Mouse (Mus musculus) naive thymus-derived CD4-positive, alpha-beta T cell, adult 2 months (primary cell): ENCODE measurements at regions not wholly inside any gene's neighbourhood (a gene's known extent, or its start where the extent isn't known, plus 50 kb on each side); places are given as distances from the start of the nearest gene placed in this dataset.

Experiments
- DNase-seq: peaks from one replicate; pipeline ENCODE4 v3.0.0-alpha.2; 2011; ENCODE audit warnings: low read depth

- no peak for DNase-seq
These were observed 60.3 kb upstream of the Wnt4 start for GRCm38 (mm10) chr4:137216908-137217497.

- DNase-seq: no peak
These were observed 62.7 kb upstream of the Wnt4 start for GRCm38 (mm10) chr4:137214573-137214972.

- DNase-seq: no peak
These were observed 64.4 kb upstream of the Wnt4 start for GRCm38 (mm10) chr4:137212846-137213245.

GRCm38 (mm10) chr4:137212106-137212505, 65.2 kb upstream of the Wnt4 start:
- DNase-seq: no peak

GRCm38 (mm10) chr4:137211288-137211687, 66.0 kb upstream of the Wnt4 start:
- DNase-seq: no peak

GRCm38 (mm10) chr4:137210525-137210924, 66.8 kb upstream of the Wnt4 start:
- no peak for DNase-seq

- no peak for DNase-seq
These were observed 76.3 kb upstream of the Wnt4 start for GRCm38 (mm10) chr4:137200968-137201367.

GRCm38 (mm10) chr4:137200426-137200825, 76.9 kb upstream of the Wnt4 start:
- no peak for DNase-seq

GRCm38 (mm10) chr4:137196491-137196974, 80.8 kb upstream of the Wnt4 start:
- no peak for DNase-seq

GRCm38 (mm10) chr4:137194106-137194505, 83.2 kb upstream of the Wnt4 start:
- DNase-seq: no peak

GRCm38 (mm10) chr4:137190625-137191024, 86.7 kb upstream of the Wnt4 start:
- no peak for DNase-seq

- no peak for DNase-seq
These were observed 87.5 kb upstream of the Wnt4 start for GRCm38 (mm10) chr4:137189801-137190200.

GRCm38 (mm10) chr4:137189058-137189457, 88.2 kb upstream of the Wnt4 start:
- peak; percentile 10 for DNase-seq

- DNase-seq: no peak
These were observed 89.7 kb upstream of the Wnt4 start for GRCm38 (mm10) chr4:137187592-137187991.

GRCm38 (mm10) chr4:137187051-137187450, 90.2 kb upstream of the Wnt4 start:
- no peak for DNase-seq

- DNase-seq: no peak
These were observed 92.3 kb upstream of the Wnt4 start for GRCm38 (mm10) chr4:137185001-137185400.

- DNase-seq: no peak
These were observed 94.0 kb upstream of the Wnt4 start for GRCm38 (mm10) chr4:137183181-137183850.

GRCm38 (mm10) chr4:137182547-137182946, 94.7 kb upstream of the Wnt4 start:
- no peak for DNase-seq

- DNase-seq: no peak
These were observed 96.0 kb upstream of the Wnt4 start for GRCm38 (mm10) chr4:137181252-137181651.

- no peak for DNase-seq
These were observed 97.2 kb upstream of the Wnt4 start for GRCm38 (mm10) chr4:137180083-137180482.

- DNase-seq: no peak
These were observed 98.5 kb upstream of the Wnt4 start for GRCm38 (mm10) chr4:137178833-137179232.

- DNase-seq: no peak
These were observed 112.4 kb upstream of the Wnt4 start for GRCm38 (mm10) chr4:137164933-137165332.

GRCm38 (mm10) chr4:137164429-137164828, 112.9 kb upstream of the Wnt4 start:
- peak; percentile 81 for DNase-seq

- no peak for DNase-seq
These were observed 113.3 kb upstream of the Wnt4 start for GRCm38 (mm10) chr4:137163962-137164361.
